Mouse (Mus musculus) NIH3T3 (cell line): ENCODE results near the gene Tcp10a.
A peak's percentile ranks its signal among the peaks of the same experiment; 100 is the strongest.
"Not testable (repeated sequence)": the region's sequence is repeated elsewhere in the genome, so short reads cannot be mapped to it uniquely, and the experiment has no call there.

Experiments used
- DNase-seq: peaks from one replicate; pipeline ENCODE4 v3.0.0-alpha.2; 2012; ENCODE audit warnings: low read depth

Gene Tcp10a

DNA sequence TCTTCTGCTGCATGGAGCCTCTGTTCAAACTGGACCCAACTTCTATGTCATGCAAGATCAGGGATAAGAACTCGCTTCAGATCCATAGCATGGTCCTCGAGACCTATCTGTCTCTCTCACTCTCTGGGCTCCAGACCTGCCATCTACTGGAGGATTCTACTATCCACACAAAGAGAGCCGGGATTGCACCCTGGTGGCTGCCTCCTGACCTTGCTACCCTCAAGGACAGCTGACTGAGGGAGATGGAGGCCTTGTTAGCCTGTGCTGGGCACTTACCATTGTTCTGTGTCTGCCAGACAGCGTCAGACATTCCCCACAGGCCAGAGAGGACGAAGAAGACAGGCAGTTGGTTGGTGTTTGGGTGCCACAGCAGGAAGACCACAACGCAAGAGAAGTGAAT lies 45.0 kb downstream of the Tcp10a start:
- not testable (repeated sequence) for DNase-seq

- DNase-seq, result not testable (repeated sequence)
Observed at GRCm38 (mm10) chr17:7371879-7372278, 47.4 kb downstream of the Tcp10a start, which contains the start of gene Gm49630. Gm49630 (minus strand) TSS chr17:7371979.

- not testable (repeated sequence) for DNase-seq
Observed at GRCm38 (mm10) chr17:7376951-7377700, 52.7 kb downstream of the Tcp10a start.

- not testable (repeated sequence) for DNase-seq
Observed at GRCm38 (mm10) chr17:7377907-7378306, 53.5 kb downstream of the Tcp10a start.

GRCm38 (mm10) chr17:7382711-7383110 lies 58.3 kb downstream of the Tcp10a start:
- DNase-seq, result not testable (repeated sequence)

DNA sequence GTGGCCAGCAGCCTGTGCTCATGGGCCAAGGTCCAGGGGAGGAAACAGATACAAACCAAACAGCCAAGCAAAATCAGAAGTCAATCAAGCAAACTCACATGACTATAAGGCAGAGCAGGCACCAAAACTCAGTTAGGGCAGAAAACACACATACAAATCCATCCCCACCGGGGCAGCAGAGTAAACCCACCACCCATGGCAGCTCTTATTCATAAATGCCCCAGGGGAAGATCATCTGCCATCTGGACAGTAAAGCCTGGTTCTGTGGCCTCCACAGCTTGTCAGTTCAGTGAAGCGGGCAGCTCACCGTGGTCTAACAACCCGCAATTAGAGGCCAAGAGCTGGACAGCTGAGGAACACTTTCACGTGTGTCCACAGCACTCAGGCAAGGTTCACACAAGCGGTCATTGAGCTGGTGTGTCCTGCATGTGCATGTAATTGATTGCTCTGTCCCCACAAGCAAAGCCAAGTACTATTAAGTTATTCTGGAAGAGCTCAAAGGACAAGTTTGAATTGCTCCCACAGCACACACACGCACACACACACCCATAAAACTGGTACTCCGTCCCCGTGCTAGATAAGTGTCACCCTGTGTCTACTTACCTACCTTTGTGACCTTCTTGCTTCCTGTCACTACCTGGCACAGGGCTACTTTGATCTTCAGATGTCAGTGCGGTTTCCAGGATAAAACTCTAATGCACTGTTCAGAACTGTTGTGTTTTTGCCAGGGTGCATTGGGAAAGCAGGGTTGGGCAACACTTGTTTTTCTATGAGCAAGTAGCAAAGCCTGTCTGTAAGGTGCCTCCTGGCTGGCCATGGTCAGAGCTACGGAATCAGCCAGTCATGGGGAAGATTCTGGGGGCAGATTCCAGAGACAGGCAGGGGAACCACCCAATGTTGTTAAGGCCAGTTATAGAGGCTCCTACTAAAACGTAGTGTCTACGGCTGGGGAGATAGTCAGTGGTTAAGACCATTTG lies 59.0 kb downstream of the Tcp10a start:
- DNase-seq, result not testable (repeated sequence)

DNA sequence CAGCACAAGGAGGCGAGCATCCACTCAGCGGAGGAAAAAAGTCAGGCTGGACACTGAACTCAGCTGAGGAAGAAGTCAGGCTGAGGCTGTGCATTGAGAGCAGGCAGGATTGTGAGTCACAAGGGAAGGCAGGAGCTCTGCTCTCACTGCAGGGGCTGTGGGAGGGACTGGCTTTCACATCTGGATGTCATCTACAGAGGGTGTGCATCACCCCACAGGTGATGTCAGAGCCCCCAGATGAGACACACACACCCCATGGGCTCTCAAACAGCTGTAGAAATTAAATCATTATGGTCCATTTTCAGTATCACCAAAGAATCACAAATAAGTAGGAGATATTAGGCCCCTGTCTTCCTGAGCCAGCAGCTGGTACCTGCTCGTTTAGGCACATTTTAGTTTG lies 60.9 kb downstream of the Tcp10a start, which contains the start of gene Unc93a2:
Unc93a2 (minus strand) TSS at position 101 of the 400 bp plus-strand sequence.
- DNase-seq, result peak; percentile 13

DNA sequence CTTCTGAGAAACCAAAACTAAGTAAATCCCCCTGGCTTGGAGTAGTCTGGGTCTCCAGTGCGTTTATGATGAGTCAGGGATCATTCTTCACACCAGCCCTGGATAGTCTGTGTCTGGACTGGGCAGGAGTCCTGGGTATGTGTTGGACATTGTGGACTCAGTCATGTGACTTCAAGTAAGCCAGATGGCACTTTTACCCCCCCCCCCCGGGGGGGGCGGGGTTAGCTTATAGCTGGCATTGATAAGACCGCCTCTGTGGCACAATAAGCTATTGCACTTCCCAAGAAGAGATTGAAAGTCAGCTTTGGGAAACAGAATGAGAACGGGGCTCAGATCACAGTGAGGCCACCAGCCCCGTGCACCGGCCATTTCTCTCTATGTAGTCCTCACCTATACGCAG lies 61.6 kb downstream of the Tcp10a start:
- DNase-seq, result peak; percentile 13

DNA sequence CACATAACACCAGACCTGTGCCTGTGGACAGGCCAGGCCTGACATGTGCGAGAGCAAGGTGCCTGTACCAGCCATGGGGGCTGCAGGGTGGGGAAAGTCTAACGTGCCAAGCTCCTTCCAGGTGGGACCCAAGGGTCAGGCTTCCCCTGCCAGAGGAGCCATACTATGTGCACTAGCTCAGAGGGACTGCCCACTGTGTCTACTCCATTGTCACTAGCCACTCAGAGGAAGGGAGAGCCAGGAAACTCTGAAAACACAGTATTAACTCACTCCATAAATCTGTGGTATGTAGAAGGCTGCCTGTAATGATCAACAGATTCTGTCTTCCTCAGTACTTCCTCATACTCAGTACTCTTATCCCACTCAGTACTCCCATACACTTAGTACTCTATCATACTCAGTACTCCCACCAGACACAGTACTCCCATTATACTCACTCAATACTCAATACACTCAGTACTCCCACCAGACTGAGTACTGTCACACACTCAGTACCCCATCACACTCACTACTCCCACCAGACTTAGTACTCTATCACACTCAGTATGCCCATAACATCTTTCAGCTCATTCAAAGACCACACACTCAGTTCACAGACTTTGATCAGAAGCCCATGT lies 64.0 kb downstream of the Tcp10a start:
- DNase-seq, result not testable (repeated sequence)

GRCm38 (mm10) chr17:7388958-7389356 lies 64.5 kb downstream of the Tcp10a start:
- not testable (repeated sequence) for DNase-seq

- not testable (repeated sequence) for DNase-seq
Observed at GRCm38 (mm10) chr17:7389898-7390297, 65.5 kb downstream of the Tcp10a start.

GRCm38 (mm10) chr17:7395116-7395515 lies 70.7 kb downstream of the Tcp10a start:
- not testable (repeated sequence) for DNase-seq
